Mouse (Mus musculus): ENCODE measurements around the gene Olfr460.
"Not testable (repeated sequence)": the region's sequence is repeated elsewhere in the genome, so short reads cannot be mapped to it uniquely, and the experiment has no call there.

The Olfr460 gene

DNA sequence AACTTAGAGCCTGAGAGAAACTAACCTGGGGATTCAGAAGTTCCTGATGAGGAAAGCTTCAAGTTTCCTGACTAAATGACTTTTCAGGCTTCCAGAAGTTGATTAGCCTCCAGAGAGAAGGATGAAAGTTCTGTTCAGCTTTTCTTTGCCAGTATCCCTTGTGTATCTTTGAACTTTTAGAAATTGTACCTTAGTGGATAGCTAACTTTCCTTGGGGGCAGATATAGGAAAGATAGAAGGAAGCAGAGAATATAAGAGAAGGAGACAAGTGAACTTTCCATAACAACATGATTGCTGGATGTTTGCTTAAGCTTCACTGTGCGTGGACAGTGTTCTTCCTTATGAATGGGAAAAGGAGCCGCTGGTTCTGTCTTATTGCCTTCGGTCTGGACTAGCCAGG lies at the start of gene Olfr460:
Gene Olfr460 (plus strand): TSS at position 301 of the 400 bp plus-strand sequence.
- no peak for DNase-seq

DNA sequence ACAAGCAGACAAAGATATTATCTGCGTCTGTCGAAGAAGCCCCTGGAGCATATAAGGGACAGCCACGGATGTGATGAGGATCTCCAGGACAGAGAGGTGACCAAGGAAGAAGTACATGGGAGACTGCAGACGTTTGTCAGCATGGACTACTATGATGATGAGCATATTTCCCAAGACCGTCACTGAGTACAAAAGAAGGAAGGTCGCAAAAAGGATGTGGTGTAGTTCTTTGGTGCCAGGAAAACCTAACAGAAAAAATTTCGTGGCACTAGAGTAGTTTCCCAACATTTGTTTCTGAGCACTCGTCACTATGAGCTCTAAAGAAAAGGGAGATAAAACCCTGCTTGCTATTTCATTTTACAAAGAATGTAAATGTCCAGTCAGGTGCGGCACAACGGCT lies 24.6 kb upstream of the Olfr460 start:
- DNase-seq, result no peak

DNA sequence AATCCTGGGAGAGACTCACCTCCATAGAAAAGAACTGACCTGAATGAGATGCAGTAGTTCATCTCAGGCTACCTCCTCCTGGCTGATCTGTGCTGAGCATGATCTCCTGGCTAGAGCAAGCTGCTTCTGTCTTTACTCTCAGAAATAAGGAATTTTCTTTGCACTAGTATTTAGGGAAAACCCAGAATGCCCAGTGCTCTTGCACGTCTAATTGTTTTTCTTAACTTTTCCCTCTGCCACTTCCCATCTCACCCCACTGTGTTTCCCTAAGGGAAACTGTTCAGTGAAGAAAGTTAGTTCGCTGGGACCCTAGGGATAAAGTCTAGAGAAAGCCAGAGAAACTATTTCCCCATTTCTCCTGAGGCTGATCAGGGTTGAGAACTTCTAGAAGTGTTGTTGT lies 14.3 kb upstream of the Olfr460 start, which contains the start of gene Olfr461:
Gene Olfr461 (minus strand): TSS at position 101 of the 400 bp plus-strand sequence.
- DNase-seq, result no peak

DNA sequence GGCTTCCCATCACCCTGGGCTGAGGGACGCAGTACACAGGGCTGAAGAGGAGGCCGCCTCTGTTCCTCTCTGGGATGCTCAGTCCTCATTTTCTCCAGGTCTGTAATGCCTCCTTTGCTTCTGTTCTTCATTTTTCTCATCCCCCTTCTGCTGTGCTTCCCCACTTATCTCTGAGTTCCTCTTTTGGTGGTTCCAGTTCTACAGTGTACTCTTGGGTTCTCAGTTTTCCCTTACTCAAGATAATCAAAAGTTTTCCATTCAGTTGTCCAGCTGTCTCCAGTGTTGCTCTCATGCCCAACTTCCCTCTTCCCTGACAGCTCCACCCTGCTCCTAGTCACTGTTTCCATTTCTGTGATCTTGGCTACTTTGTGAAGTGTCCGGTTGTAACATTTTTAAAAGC lies 4.3 kb downstream of the Olfr460 start:
- DNase-seq, result no peak

DNA sequence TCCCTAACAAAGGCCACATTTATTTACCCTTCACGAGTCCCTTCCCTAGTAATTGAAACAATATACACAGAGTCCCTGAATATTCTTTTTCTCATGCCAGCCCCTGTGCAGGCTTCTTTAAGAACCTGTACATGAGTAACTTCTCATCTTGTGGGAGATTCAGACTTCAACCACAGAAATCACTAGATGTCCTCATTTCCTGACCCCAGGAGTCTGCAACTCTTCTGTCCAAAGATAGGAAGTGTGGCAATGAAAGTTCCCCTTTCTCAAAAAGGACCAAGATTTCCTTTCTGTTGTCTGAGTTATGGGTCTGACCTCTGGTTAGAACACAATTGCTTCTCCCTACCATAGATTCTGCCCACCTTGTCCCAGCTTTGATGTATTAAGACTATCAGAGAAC lies 7.0 kb downstream of the Olfr460 start:
- no peak for DNase-seq

DNA sequence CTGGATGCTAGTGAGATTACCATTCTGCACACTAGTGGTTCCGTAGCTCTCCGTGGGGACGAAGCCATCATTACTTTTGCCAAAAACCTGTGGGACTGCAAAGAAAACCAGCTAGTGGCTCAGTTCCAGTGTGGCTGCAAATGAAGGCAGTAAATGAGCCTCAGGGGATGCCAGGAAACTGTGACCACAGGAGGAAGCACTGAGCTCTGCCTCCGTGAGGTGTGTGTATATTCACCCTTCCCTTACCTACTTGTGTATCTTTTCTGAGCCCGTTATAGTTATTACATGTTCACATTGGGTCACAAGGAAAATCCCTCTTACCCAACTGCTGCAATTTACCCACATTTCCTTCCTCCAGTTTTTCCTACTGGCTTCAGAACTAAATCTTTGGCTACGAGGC lies 15.0 kb downstream of the Olfr460 start:
- no peak for DNase-seq

GRCm38 (mm10) chr6:40585645-40586044 lies 16.4 kb downstream of the Olfr460 start, which contains the start of gene Clec5a:
TSS of gene Clec5a (minus strand) at chr6:40585821.
- DNase-seq, result no peak

DNA sequence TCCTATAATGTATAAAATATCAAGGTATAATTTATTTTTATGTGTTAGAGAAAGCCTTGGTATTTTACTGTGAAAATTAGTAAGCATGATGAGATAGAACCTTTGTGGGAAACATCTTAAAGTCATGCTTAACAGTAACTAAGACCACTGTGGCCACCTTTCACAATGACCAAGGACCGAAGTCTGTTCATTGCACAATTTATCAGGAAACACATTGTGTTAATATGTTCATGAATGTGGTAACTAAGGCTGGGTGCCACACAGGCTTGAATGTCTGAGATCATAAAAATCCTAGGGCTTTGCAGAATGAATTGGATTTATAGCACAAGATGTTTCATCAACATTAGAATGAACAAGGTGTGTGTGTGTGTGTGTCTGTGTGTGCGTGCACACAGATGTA lies 19.1 kb downstream of the Olfr460 start:
- no peak for DNase-seq

GRCm38 (mm10) chr6:40594804-40595550 lies 25.7 kb downstream of the Olfr460 start:
- no peak for DNase-seq

GRCm38 (mm10) chr6:40598546-40598945 lies 29.3 kb downstream of the Olfr460 start:
- not testable (repeated sequence) for DNase-seq

DNA sequence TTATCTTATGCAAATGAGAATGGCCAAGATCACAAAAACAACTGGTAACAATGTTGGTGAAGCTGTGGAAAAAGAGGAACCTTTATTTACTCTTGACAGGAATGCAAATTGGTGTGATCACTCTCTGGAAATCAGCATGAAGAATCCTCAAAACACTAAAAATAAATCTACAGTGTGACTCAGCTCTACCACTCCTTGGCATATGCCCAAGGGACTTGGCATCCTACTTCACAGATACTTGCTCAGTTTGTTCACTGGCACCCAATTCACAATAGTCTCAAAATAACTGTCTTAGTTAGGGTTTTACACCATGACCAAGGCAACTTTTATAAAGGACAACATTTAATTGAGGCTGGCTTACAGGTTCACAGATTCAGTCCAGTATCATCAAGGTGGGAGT lies 38.1 kb downstream of the Olfr460 start:
- no peak for DNase-seq

DNA sequence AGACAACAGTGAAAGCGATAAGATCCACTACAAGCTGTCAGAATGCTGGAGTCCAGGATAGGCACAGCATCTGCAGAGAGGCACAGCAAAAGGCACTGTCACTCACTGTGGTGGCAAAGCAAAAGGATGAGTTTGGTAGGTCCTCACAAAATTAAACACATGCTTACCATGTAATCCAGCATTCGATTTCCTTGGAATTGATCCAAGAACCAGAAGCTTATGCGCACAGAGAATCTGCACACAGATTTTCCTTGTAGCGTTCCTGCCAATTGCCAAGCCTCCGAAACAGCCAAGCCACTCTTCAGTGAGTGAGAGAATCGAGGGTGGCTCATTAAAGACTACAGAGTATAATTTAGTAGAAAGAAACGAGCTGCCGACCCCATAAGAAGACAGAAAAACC lies 41.0 kb downstream of the Olfr460 start:
- no peak for DNase-seq

- DNase-seq, result no peak
These were observed 44.1 kb downstream of the Olfr460 start, which contains the start of gene Tas2r138 for GRCm38 (mm10) chr6:40613260-40613852. TSS of gene Tas2r138 (minus strand) at chr6:40613310.

DNA sequence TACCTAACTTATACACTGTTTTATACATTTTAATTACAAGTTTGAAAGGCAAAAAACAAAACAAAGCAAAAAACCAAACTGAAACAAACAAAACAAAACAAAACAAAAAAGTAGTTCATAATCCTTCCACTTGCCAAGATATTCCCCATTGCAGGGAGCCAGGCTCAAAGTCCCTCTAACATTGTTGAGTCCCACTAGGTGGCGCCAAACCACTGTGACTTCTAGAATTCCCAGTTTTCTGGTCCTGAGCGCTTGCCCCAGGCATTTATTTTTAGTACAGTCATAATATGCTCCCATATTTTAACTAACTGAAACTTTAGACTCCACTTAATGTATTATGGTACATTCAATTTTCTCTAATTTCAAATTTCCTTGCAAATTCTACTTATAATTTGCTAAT lies 48.7 kb downstream of the Olfr460 start:
- peak; percentile 67 for DNase-seq
